Mouse (Mus musculus): ENCODE data around the gene Rgs12.

Rgs12 gene

GRCm38 (mm10) chr5:34948861-34949760, at the start of gene Rgs12:
Gene Rgs12 (plus strand): TSS chr5:34949445.
- peak; percentile 86 for DNase-seq

- no peak for DNase-seq
Observed at GRCm38 (mm10) chr5:34899787-34900469, 49.3 kb upstream of the Rgs12 start.

- DNase-seq, result no peak
Observed at GRCm38 (mm10) chr5:34902371-34902770, 46.9 kb upstream of the Rgs12 start.

- DNase-seq, result no peak
Observed at GRCm38 (mm10) chr5:34902811-34903385, 46.3 kb upstream of the Rgs12 start.

GRCm38 (mm10) chr5:34904412-34904811, 44.8 kb upstream of the Rgs12 start:
- no peak for DNase-seq

GRCm38 (mm10) chr5:34907230-34907629, 42.0 kb upstream of the Rgs12 start:
- DNase-seq, result no peak

GRCm38 (mm10) chr5:34907910-34908725, 41.1 kb upstream of the Rgs12 start, which contains the start of gene Msantd1:
Gene Msantd1 (plus strand): TSS chr5:34908012.
- DNase-seq, result no peak

- DNase-seq, result no peak
Observed at GRCm38 (mm10) chr5:34908726-34909633, 40.3 kb upstream of the Rgs12 start.

- DNase-seq, result no peak
Observed at GRCm38 (mm10) chr5:34909634-34910503, 39.4 kb upstream of the Rgs12 start.

GRCm38 (mm10) chr5:34910504-34910815, 38.8 kb upstream of the Rgs12 start:
- DNase-seq, result no peak

GRCm38 (mm10) chr5:34915801-34916200, 33.4 kb upstream of the Rgs12 start:
- DNase-seq, result peak; percentile 75

GRCm38 (mm10) chr5:34917234-34917655, 32.0 kb upstream of the Rgs12 start:
- no peak for DNase-seq

- no peak for DNase-seq
Observed at GRCm38 (mm10) chr5:34918785-34919184, 30.5 kb upstream of the Rgs12 start.

- no peak for DNase-seq
Observed at GRCm38 (mm10) chr5:34922531-34922930, 26.7 kb upstream of the Rgs12 start.

GRCm38 (mm10) chr5:34923920-34924319, 25.3 kb upstream of the Rgs12 start:
- no peak for DNase-seq

- DNase-seq, result no peak
Observed at GRCm38 (mm10) chr5:34924519-34924918, 24.7 kb upstream of the Rgs12 start.

GRCm38 (mm10) chr5:34927648-34928047, 21.6 kb upstream of the Rgs12 start:
- no peak for DNase-seq

- DNase-seq, result no peak
Observed at GRCm38 (mm10) chr5:34930151-34930975, 18.9 kb upstream of the Rgs12 start.

GRCm38 (mm10) chr5:34931091-34931490, 18.2 kb upstream of the Rgs12 start:
- no peak for DNase-seq
